Mouse (Mus musculus): ENCODE data around the gene Trim50. TPM values are rescaled to one million over a fixed set of nuclear protein-coding genes. Genes with fewer than 3 reads are reported as not detected.

The Trim50 gene
- total and polyA plus RNA-seq, 3 experiments = not detected

- no peaks in the 10 kb centered on the region for H3K79me2 ChIP-seq (replicated peaks; ENCODE audit: control insufficient read depth, extremely low read depth, insufficient read depth, poor library complexity, severe bottlenecking)
- no peak overlapping the region for H3K4me3 ChIP-seq (replicated peaks in 1 of 3; ENCODE audit: low read depth in 2 of 3, low read length in 2 of 3, poor library complexity in 1 of 3)
- H3K27me3 ChIP-seq (replicated peaks) = peaks cover 46% of the 10 kb centered on the region
- TF ChIP-seq CHD1 (IDR thresholded peaks at IDR 0.05; ENCODE audit: low read depth, low read length) (no peak), MAX (IDR thresholded peaks at IDR 0.05; ENCODE audit: low read length) (no peak), NRF1 (IDR thresholded peaks at IDR 0.05; ENCODE audit: low read depth, low read length) (no peak), CTCF (conservative IDR thresholded peaks at IDR 0.05 in 1 of 2, IDR thresholded peaks at IDR 0.05 in 1 of 2; ENCODE audit: low read depth in 2 of 2, low read length in 2 of 2) (no peak), RAD21 (IDR thresholded peaks at IDR 0.05; ENCODE audit: low read depth, low read length) (no peak), SMC3 (IDR thresholded peaks at IDR 0.05; ENCODE audit: low read depth, low read length) (no peak), POLR2AphosphoS2 (IDR thresholded peaks at IDR 0.05; ENCODE audit: low read depth, low read length) (no peak)
- dilution Hi-C loops (cut with MboI; ENCODE audit: extremely low pct_ligation_motif_present, extremely low pct_unique_long_range_greater_than_20kb, low sequenced_read_pairs) (no loop called here), in situ Hi-C loops (cut with MboI; ENCODE audit: low pct_ligation_motif_present, low pct_unique_long_range_greater_than_20kb, low sequenced_read_pairs) (no loop called here)
- peaks cover 4% of the 10 kb centered on the region for H3K9me3 ChIP-seq (replicated peaks; ENCODE audit: low read length)
- no peak for DNase-seq (ENCODE audit: extremely low read depth)
- H3K4me1 ChIP-seq (ENCODE audit: control insufficient read depth in 1 of 2, insufficient read depth in 2 of 2) = no peaks in the 10 kb centered on the region
- H3K36me3 ChIP-seq (replicated peaks in 1 of 2; ENCODE audit: control insufficient read depth in 1 of 2, insufficient read depth in 1 of 2, low read length in 1 of 2) = no peaks in the 10 kb centered on the region
- H3K9ac ChIP-seq (ENCODE audit: insufficient read depth, low read depth) = no peak overlapping the region
- H3K4me2 ChIP-seq (ENCODE audit: insufficient read depth, low read depth, poor library complexity, severe bottlenecking) = no peak overlapping the region
- H3K27ac ChIP-seq (ENCODE audit: insufficient read depth, low read depth) = no peak overlapping the region
Measured at GRCm38 (mm10) chr5:135359772-135360171, 6.7 kb downstream of the Trim50 start.

GRCm38 (mm10) chr5:135362572-135362971 lies 9.5 kb downstream of the Trim50 start:
- peaks cover 44% of the 10 kb centered on the region for H3K27me3 ChIP-seq (replicated peaks)
- H3K79me2 ChIP-seq (replicated peaks; ENCODE audit: control insufficient read depth, extremely low read depth, insufficient read depth, poor library complexity, severe bottlenecking) = no peaks in the 10 kb centered on the region
- H3K9ac ChIP-seq (ENCODE audit: insufficient read depth, low read depth) = no peak overlapping the region
- no peaks in the 10 kb centered on the region for H3K36me3 ChIP-seq (replicated peaks in 1 of 2; ENCODE audit: control insufficient read depth in 1 of 2, insufficient read depth in 1 of 2, low read length in 1 of 2)
- no peak overlapping the region for H3K27ac ChIP-seq (ENCODE audit: insufficient read depth, low read depth)
- H3K4me1 ChIP-seq (ENCODE audit: control insufficient read depth in 1 of 2, insufficient read depth in 2 of 2) = no peaks in the 10 kb centered on the region
- no peak for DNase-seq (ENCODE audit: extremely low read depth)
- H3K4me3 ChIP-seq (replicated peaks in 1 of 3; ENCODE audit: low read depth in 2 of 3, low read length in 2 of 3, poor library complexity in 1 of 3) = no peak overlapping the region
- H3K4me2 ChIP-seq (ENCODE audit: insufficient read depth, low read depth, poor library complexity, severe bottlenecking) = no peak overlapping the region
- in situ Hi-C loops (cut with MboI; ENCODE audit: low pct_ligation_motif_present, low pct_unique_long_range_greater_than_20kb, low sequenced_read_pairs) (no loop called here), dilution Hi-C loops (cut with MboI; ENCODE audit: extremely low pct_ligation_motif_present, extremely low pct_unique_long_range_greater_than_20kb, low sequenced_read_pairs) (no loop called here)
- peak; percentile 72 for TF ChIP-seq MAFK (IDR thresholded peaks at IDR 0.05; ENCODE audit: insufficient replicate concordance, low read length)
- no peak for TF ChIP-seq RCOR1 (conservative IDR thresholded peaks at IDR 0.05; ENCODE audit: low read depth, low read length)
- peaks cover 4% of the 10 kb centered on the region for H3K9me3 ChIP-seq (replicated peaks; ENCODE audit: low read length)

GRCm38 (mm10) chr5:135363540-135363939 lies 10.4 kb downstream of the Trim50 start:
- TF ChIP-seq NRF1 (IDR thresholded peaks at IDR 0.05; ENCODE audit: low read depth, low read length) = no peak
- peak in 1 of 2 experiments; percentile 63; a peak in 3 of 4 replicates for TF ChIP-seq CTCF (conservative IDR thresholded peaks at IDR 0.05 in 1 of 2, IDR thresholded peaks at IDR 0.05 in 1 of 2; ENCODE audit: low read depth in 2 of 2, low read length in 2 of 2)
- peak; percentile 62 for TF ChIP-seq SMC3 (IDR thresholded peaks at IDR 0.05; ENCODE audit: low read depth, low read length)
- TF ChIP-seq RAD21 (IDR thresholded peaks at IDR 0.05; ENCODE audit: low read depth, low read length) = peak; percentile 6
- Histone ChIP-seq H3K4me3 (replicated peaks in 1 of 3; ENCODE audit: low read depth in 2 of 3, low read length in 2 of 3, poor library complexity in 1 of 3) (no peak overlapping the region), H3K27ac (ENCODE audit: insufficient read depth, low read depth) (no peak overlapping the region), H3K27me3 (replicated peaks) (peaks cover 43% of the 10 kb centered on the region), H3K9me3 (replicated peaks; ENCODE audit: low read length) (peaks cover 4% of the 10 kb centered on the region), H3K36me3 (replicated peaks in 1 of 2; ENCODE audit: control insufficient read depth in 1 of 2, insufficient read depth in 1 of 2, low read length in 1 of 2) (no peaks in the 10 kb centered on the region), H3K79me2 (replicated peaks; ENCODE audit: control insufficient read depth, extremely low read depth, insufficient read depth, poor library complexity, severe bottlenecking) (no peaks in the 10 kb centered on the region), H3K4me1 (ENCODE audit: control insufficient read depth in 1 of 2, insufficient read depth in 2 of 2) (no peaks in the 10 kb centered on the region), H3K4me2 (ENCODE audit: insufficient read depth, low read depth, poor library complexity, severe bottlenecking) (no peak overlapping the region), H3K9ac (ENCODE audit: insufficient read depth, low read depth) (no peak overlapping the region)
- dilution Hi-C loops (cut with MboI; ENCODE audit: extremely low pct_ligation_motif_present, extremely low pct_unique_long_range_greater_than_20kb, low sequenced_read_pairs) = no loop called here
- in situ Hi-C loops (cut with MboI; ENCODE audit: low pct_ligation_motif_present, low pct_unique_long_range_greater_than_20kb, low sequenced_read_pairs) = no loop called here
- no peak for DNase-seq (ENCODE audit: extremely low read depth)

All from CH12.LX (cell line).